Mouse (Mus musculus): ENCODE measurements at regions not wholly inside any gene's neighbourhood (a gene's known extent, or its start where the extent isn't known, plus 50 kb on each side); places are given as distances from the start of the nearest gene placed in this dataset.

- no peak for DNase-seq (ENCODE audit: extremely low read depth, insufficient read length, low spot score)
Measured at GRCm38 (mm10) chr14:25109691-25110090, 349.3 kb upstream of the Zmiz1 start.

DNA sequence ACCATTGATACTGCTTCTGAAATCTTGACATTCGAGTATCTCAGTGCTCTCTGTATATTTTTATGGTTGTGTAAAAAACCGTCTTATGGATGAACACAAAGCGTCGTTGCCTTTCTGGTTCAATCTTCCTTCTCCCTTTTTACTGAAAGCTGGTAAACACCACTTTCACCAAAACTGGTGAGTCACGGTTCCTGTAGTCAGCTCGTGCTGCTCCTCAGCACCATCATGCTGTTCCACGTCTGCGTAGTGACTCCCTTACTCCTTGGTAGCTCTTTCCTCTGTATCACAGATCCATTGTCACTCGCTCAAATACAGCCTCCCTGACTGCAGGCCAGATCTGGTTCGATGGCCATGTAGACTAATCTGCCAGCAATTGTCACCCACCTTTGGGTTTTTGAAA lies 346.2 kb upstream of the Zmiz1 start:
- no peak for DNase-seq (ENCODE audit: extremely low read depth, insufficient read length, low spot score)

- no peak for DNase-seq (ENCODE audit: extremely low read depth, insufficient read length, low spot score)
Measured at GRCm38 (mm10) chr14:25113326-25113725, 345.7 kb upstream of the Zmiz1 start.

DNA sequence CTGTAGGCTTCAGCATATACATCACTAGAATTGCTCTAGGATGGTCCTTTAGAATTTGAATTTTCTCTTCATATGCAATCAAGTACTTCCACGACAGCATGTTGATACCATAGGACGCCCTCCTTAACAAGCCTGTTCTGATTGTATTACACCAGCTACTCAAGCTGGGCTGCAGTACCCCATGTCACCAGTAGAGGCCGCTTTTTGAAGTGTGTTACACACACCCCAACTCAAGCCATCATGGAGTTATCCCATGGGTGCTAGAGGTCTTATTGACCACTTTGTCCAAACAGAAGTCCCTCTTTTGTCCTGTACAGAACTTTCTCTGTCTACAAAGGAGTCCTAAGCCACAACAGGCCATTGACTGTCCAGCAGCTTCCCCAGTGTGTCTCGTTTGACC lies 342.6 kb upstream of the Zmiz1 start:
- DNase-seq (ENCODE audit: extremely low read depth, insufficient read length, low spot score) = peak; percentile 16

DNA sequence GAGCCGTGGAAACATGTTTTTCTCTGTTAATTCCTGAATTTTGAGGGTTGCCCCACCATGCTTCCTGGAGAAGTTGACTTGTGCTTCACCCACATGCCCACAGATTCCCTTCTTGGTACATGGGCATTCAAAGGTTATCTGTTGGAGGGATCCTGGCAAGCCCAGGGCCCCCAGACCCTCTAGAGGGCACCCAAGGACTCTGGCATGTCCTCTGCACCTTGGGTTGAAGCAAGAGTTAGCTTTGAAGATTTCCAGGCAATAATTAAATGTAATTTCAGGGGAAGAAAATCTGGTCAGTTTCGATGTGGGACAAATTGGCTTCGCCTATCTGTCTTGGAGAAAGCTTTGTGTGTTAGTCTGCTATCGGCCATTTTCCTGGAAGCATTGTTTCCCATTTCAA lies 339.0 kb upstream of the Zmiz1 start:
- no peak for DNase-seq (ENCODE audit: extremely low read depth, insufficient read length, low spot score)

GRCm38 (mm10) chr14:25120506-25120905 lies 338.5 kb upstream of the Zmiz1 start:
- DNase-seq (ENCODE audit: extremely low read depth, insufficient read length, low spot score) = no peak

DNA sequence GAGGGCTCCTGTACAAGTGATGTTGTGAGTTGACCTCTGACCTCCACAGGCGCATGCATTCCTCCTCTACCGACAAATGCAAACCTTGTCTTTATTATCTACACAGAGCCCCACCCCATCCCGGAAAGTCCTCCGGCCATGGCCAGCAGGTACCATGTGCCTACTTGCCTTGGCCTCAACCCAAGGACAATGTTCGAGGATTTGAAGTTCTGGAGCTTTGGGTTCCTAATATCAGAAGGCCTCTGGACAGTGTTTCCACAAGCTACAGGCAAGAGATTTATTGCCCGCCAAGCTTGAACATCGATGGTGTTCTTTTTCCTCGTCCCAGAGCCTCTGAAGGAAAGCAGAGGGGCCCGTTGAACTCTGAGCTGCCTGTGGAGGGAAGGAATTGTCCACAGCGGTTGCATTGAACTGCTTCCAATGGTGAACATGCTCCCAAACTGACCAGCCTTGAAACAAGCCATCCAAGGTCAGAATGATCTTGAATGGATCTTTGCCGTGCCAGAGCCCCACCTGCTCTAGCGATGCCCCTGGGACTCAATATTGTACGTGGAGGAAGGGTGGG lies 335.9 kb upstream of the Zmiz1 start:
- no peak for DNase-seq (ENCODE audit: extremely low read depth, insufficient read length, low spot score)

- DNase-seq (ENCODE audit: extremely low read depth, insufficient read length, low spot score) = no peak
Measured at GRCm38 (mm10) chr14:25123541-25124337, 335.2 kb upstream of the Zmiz1 start.

- no peak for DNase-seq (ENCODE audit: extremely low read depth, insufficient read length, low spot score)
Measured at GRCm38 (mm10) chr14:25126544-25126943, 332.4 kb upstream of the Zmiz1 start.

- no peak for DNase-seq (ENCODE audit: extremely low read depth, insufficient read length, low spot score)
Measured at GRCm38 (mm10) chr14:25127544-25128159, 331.3 kb upstream of the Zmiz1 start.

DNA sequence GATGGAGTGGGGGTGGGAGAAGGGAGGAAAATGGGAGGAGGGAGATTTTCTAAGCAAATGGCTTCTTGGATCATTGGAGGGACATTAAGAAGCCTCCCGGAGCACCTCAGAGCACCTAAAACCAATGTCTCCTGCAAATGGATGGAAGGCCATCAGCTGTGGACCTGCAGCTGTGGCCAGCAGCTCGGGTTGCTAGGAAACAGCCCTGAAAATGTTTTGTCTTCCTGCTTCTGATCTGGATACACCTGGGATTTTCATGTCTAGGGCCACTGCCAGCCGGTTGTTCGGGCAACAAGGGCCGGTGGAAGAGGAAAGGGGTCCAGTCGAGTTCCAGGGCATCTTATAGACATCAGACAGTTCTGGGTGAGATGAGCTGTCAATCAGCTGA lies 330.8 kb upstream of the Zmiz1 start:
- DNase-seq (ENCODE audit: extremely low read depth, insufficient read length, low spot score) = no peak

DNA sequence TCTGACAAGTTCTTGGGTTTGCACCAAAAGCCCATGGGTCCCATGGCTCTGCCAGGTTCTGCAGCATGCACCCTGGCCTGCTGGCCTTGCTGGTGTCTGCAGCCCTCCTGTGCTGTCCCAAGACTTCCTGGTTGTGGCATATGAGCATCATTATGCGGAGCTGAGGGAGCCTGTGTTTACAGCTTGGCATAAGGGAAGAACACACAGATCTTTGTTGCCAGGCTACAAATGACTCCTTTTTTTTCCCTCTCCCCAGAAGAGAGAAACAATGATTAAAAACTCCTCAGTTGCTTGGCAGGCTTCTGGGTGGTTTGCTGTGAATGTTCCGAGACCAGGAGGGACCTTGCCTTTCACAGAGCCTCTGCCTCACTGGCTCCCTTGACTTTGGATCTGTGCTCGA lies 323.6 kb upstream of the Zmiz1 start:
- no peak for DNase-seq (ENCODE audit: extremely low read depth, insufficient read length, low spot score)

DNA sequence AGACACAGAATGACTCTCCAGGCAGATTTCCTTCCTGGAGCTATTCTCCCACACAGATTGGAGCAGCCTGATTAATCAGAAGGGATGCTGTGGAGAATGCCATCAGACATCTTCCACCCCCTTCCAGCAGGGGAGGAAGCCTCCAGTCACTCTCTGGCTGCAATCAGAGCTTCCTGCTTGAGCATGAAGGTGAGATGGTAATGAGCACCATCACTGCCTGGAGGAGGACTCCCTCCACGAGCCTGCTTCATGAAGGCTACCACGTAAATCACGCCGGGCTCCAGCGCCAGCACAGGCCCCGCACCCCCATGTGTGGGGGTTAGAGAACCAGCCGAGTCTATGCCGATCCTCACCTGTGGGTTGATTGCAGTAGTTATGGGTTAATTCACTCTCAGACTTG lies 321.7 kb upstream of the Zmiz1 start:
- DNase-seq (ENCODE audit: extremely low read depth, insufficient read length, low spot score) = no peak

GRCm38 (mm10) chr14:25138485-25138884 lies 320.5 kb upstream of the Zmiz1 start:
- DNase-seq (ENCODE audit: extremely low read depth, insufficient read length, low spot score) = no peak

- no peak for DNase-seq (ENCODE audit: extremely low read depth, insufficient read length, low spot score)
Measured at GRCm38 (mm10) chr14:25141933-25142332, 317.1 kb upstream of the Zmiz1 start.

DNA sequence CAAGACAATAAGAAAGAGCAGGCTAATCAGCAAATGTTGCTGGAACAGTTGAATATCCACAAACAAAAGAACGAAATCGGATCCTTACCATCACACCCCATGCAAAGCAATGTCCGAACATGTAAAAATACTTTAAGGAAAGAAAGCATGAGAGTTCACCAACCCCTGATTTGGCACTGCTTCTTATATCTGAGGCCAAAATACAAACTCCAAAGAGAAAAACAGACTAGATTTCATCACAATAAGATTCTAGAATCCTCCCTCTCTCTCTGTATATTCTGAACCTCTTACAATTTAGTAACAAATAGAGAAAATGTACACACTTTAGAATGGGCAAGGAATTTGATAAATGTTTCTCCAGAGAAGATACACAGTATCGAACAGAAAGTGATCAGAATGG lies 315.9 kb upstream of the Zmiz1 start:
- no peak for DNase-seq (ENCODE audit: extremely low read depth, insufficient read length, low spot score)

DNA sequence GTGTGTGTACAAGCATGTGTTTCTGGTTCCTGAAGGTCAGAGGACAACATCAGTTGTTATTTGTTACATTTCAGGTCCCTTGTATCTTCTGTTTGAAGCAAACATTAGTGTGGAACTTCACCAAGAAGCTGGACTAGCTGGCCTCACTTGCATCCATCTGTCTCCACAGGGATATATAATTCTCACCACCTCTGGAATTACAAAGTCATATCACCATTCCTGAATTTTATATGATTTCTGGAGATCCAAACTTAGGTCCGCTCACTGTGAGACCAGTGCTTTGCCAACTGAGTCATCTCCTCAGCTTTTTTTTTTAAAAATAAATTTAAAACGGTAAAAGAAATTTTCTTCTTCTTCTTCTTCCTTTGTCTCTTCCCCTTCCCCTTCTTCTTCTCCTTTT lies 311.3 kb upstream of the Zmiz1 start:
- DNase-seq (ENCODE audit: extremely low read depth, insufficient read length, low spot score) = no peak

- DNase-seq (ENCODE audit: extremely low read depth, insufficient read length, low spot score) = no peak
Measured at GRCm38 (mm10) chr14:25150968-25151367, 308.0 kb upstream of the Zmiz1 start.

- DNase-seq (ENCODE audit: extremely low read depth, insufficient read length, low spot score) = no peak
Measured at GRCm38 (mm10) chr14:25151485-25151884, 307.5 kb upstream of the Zmiz1 start.

DNA sequence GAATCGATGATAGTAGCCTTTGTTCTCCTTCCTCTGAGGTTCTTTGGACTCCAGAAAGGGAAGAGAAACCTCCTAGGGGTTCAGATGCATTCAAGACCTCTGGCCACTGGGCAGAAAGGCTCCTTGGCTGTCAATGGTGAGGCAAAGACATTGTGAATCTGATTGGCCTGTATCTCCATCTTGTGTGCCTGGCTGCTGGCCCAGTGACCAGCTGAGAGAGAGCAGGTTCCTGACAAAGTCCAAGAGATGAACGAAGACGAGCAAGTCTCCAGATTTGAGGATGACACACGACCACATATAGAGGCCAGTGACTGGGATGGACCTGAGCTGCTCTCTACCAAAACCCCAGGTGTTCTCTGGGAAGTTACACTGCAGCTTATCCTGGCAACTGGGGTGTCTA lies 305.4 kb upstream of the Zmiz1 start:
- DNase-seq (ENCODE audit: extremely low read depth, insufficient read length, low spot score) = no peak

GRCm38 (mm10) chr14:25154180-25154579 lies 304.8 kb upstream of the Zmiz1 start:
- no peak for DNase-seq (ENCODE audit: extremely low read depth, insufficient read length, low spot score)

All from 3134 (cell line).